Mouse (Mus musculus) layer of hippocampus, adult 9-10 months (tissue): ENCODE measurements at regions not wholly inside any gene's neighbourhood (a gene's known extent, or its start where the extent isn't known, plus 50 kb on each side); places are given as distances from the start of the nearest gene placed in this dataset.

Source experiments
- DNase-seq: peaks from one replicate; pipeline ENCODE4 v3.0.0; 2022; ENCODE audit warnings: low spot score

- no peak for DNase-seq
Measured at GRCm38 (mm10) chr8:41703927-41704924, 287.4 kb upstream of the Frg1 start.
